Mouse (Mus musculus): ENCODE measurements around the gene Ngef. TPM values are rescaled to one million over a fixed set of nuclear protein-coding genes. Genes with fewer than 3 reads are reported as not detected.

The Ngef gene
- polyA plus RNA-seq, 1 experiment from 2014 or later: 8.6 TPM

DNA sequence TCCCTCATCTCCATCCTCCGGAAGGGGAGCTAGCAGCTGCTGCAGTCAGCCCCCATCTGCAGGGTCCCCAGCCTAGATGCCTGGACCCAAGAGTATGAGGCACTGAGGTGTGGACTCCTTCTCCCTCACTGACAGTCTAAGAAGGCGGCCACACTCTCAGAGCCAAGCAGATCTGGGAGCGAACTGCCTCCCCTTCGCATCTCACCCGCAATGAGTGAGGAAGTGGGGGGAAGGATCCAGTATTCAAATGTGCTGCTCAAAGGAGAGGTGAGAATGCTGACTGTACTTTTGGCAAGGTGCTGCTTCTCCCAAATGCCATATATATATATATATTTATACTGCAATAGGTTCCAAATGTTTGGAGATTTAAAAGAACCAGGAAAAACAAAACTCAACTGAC is 29.7 kb upstream of the Ngef start:
- ATAC-seq (no peak), DNase-seq (ENCODE audit: low read depth, low spot score) (no peak)

GRCm38 (mm10) chr1:87601801-87602200 is 28.1 kb upstream of the Ngef start:
- in situ Hi-C loops (cut with MboI; ENCODE audit: low pct_unique_long_range_greater_than_20kb): no loop called here
- no peaks in the 10 kb centered on the region for H3K27me3 ChIP-seq
- ChIA-PET CTCF (no interaction called here), POLR2A (no interaction called here)
- DNase-seq (ENCODE audit: low read depth, low spot score) (no peak), ATAC-seq (no peak)
- TF ChIP-seq CTCF (IDR thresholded peaks at IDR 0.05): no peak

More for the DNA sequence above, 29.7 kb upstream of the Ngef start:
- ChIA-PET POLR2A (no interaction called here), CTCF (no interaction called here)
- H3K27me3 ChIP-seq: no peaks in the 10 kb centered on the region
- in situ Hi-C loops (cut with MboI; ENCODE audit: low pct_unique_long_range_greater_than_20kb): no loop called here
- TF ChIP-seq CTCF (IDR thresholded peaks at IDR 0.05): no peak

DNA sequence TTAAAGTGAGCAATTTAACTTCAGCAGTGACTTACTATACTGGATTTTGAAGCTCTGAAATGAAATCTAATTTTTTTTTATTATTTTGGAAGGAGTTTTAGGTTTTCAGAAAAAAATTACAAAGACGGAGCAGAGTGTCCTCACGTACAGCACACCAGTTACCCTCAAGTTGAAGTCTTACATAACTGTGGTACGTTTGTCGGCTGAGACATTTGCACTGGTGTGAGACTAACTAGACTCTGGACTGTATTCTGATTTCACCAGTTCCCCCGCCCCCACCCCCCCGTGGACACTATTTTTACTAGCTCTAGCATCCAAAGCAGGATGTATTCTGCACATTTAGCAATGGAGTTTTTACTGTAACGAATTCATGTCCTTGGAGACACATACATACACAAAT is 26.9 kb upstream of the Ngef start:
- ATAC-seq: no peak
- ChIA-PET CTCF (interaction anchor here (0.9 kb wide), 1 partner anchor 23 kb away, joined by 3 read pairs; no protein-coding TSS in a partner anchor), POLR2A (interaction anchor here (0.6 kb wide), 1 partner anchor 26 kb away, joined by 3 read pairs; no protein-coding TSS in a partner anchor)
- in situ Hi-C loops (cut with MboI; ENCODE audit: low pct_unique_long_range_greater_than_20kb): no loop called here
- no peaks in the 10 kb centered on the region for H3K27me3 ChIP-seq
- no peak for TF ChIP-seq CTCF (IDR thresholded peaks at IDR 0.05)
- no peak for DNase-seq (ENCODE audit: low read depth, low spot score)

GRCm38 (mm10) chr1:87594671-87595070 is 21.0 kb upstream of the Ngef start:
- TF ChIP-seq CTCF (IDR thresholded peaks at IDR 0.05): no peak
- ChIA-PET CTCF (no interaction called here), POLR2A (interaction anchor here (1.0 kb wide), 1 partner anchor 28 kb away, joined by 3 read pairs; no protein-coding TSS in a partner anchor)
- ATAC-seq (no peak), DNase-seq (ENCODE audit: low read depth, low spot score) (no peak)
- no peaks in the 10 kb centered on the region for H3K27me3 ChIP-seq
- in situ Hi-C loops (cut with MboI; ENCODE audit: low pct_unique_long_range_greater_than_20kb): no loop called here

GRCm38 (mm10) chr1:87594261-87594660 is 20.6 kb upstream of the Ngef start:
- DNase-seq (ENCODE audit: low read depth, low spot score) (no peak), ATAC-seq (no peak)
- ChIA-PET CTCF (no interaction called here), POLR2A (interaction anchor here (1.0 kb wide), 1 partner anchor 29 kb away, joined by 3 read pairs; no protein-coding TSS in a partner anchor)
- no peaks in the 10 kb centered on the region for H3K27me3 ChIP-seq
- TF ChIP-seq CTCF (IDR thresholded peaks at IDR 0.05): no peak
- in situ Hi-C loops (cut with MboI; ENCODE audit: low pct_unique_long_range_greater_than_20kb): no loop called here

- H3K27me3 ChIP-seq: no peaks in the 10 kb centered on the region
- ATAC-seq (no peak), DNase-seq (ENCODE audit: low read depth, low spot score) (no peak)
- in situ Hi-C loops (cut with MboI; ENCODE audit: low pct_unique_long_range_greater_than_20kb): no loop called here
- ChIA-PET POLR2A (no interaction called here), CTCF (interaction anchor here (1.0 kb wide), 1 partner anchor 30 kb away, joined by 3 read pairs; no protein-coding TSS in a partner anchor)
- TF ChIP-seq CTCF (IDR thresholded peaks at IDR 0.05): no peak
Observed at GRCm38 (mm10) chr1:87589980-87590379, 16.3 kb upstream of the Ngef start.

DNA sequence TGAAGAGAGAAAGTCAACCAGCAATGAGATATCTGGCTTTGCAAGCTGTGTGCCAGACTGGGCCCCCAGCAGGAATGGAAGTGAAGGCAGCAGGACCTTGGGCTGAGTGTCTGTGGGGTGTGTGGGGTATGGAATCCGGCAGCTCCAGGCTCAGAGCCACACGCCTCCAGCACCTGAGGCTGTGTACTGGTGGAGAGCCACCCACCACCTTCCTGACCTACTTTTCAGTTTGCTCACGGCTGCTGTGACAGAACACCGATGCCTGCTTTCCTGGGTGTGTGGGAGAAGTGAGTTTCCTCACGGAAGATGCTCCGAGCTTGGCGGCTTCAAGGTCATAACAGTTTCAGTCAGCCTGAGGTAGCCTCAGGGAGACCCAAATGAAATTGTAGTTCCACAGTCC is 15.5 kb upstream of the Ngef start:
- ChIA-PET POLR2A (no interaction called here), CTCF (no interaction called here)
- no peak for TF ChIP-seq CTCF (IDR thresholded peaks at IDR 0.05)
- in situ Hi-C loops (cut with MboI; ENCODE audit: low pct_unique_long_range_greater_than_20kb): no loop called here
- no peaks in the 10 kb centered on the region for H3K27me3 ChIP-seq
- no peak for DNase-seq (ENCODE audit: low read depth, low spot score)
- no peak for ATAC-seq

- no peak for ATAC-seq
- in situ Hi-C loops (cut with MboI; ENCODE audit: low pct_unique_long_range_greater_than_20kb): no loop called here
- H3K27me3 ChIP-seq: no peaks in the 10 kb centered on the region
- CTCF ChIA-PET: no interaction called here
- DNase-seq (ENCODE audit: low read depth, low spot score): no peak
- no peak for TF ChIP-seq CTCF (IDR thresholded peaks at IDR 0.05)
- POLR2A ChIA-PET: no interaction called here
Observed at GRCm38 (mm10) chr1:87580824-87581223, 7.2 kb upstream of the Ngef start.

- POLR2A ChIA-PET: no interaction called here
- no peak for TF ChIP-seq CTCF (IDR thresholded peaks at IDR 0.05)
- CTCF ChIA-PET: no interaction called here
- no peak for DNase-seq (ENCODE audit: low read depth, low spot score)
- H3K27me3 ChIP-seq: no peaks in the 10 kb centered on the region
- in situ Hi-C loops (cut with MboI; ENCODE audit: low pct_unique_long_range_greater_than_20kb): no loop called here
- ATAC-seq: no peak
Observed at GRCm38 (mm10) chr1:87578965-87579364, 5.3 kb upstream of the Ngef start.

DNA sequence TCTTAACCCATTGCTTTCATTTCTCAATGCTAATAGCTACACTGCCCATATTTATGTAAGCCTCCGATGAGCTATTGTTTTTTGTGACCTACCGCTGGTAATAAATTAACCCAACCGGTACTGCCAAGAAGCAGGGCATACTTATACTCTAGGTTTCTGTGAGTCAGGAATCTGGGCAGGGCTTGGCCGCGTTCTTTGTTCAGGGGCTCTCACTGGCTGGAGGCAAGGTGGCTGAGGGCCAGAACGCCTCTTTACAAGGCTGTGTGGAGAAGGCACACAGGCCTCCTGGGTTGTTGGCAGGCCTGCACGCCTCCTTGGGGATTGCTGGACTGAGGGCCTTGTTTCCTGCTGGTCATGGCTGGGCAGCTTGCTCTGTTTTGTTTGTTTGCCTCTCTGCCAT is 1.1 kb upstream of the Ngef start:
- TF ChIP-seq CTCF (IDR thresholded peaks at IDR 0.05): no peak
- CTCF ChIA-PET: interaction anchor here (1.1 to 1.5 kb wide), 3 partner anchors 34 to 49 kb away, joined by 3 read pairs; no protein-coding TSS in a partner anchor
- in situ Hi-C loops (cut with MboI; ENCODE audit: low pct_unique_long_range_greater_than_20kb): no loop called here
- DNase-seq (ENCODE audit: low read depth, low spot score): peak; percentile 90
- ATAC-seq: peak; percentile 90
- POLR2A ChIA-PET: interaction anchor here (0.6 kb wide), 1 partner anchor 26 kb away, joined by 3 read pairs; no protein-coding TSS in a partner anchor
- H3K27me3 ChIP-seq: no peaks in the 10 kb centered on the region

GRCm38 (mm10) chr1:87574353-87574752 is 683 bp upstream of the Ngef start:
- TF ChIP-seq CTCF (IDR thresholded peaks at IDR 0.05): no peak
- H3K27me3 ChIP-seq: no peaks in the 10 kb centered on the region
- peak; percentile 25 for ATAC-seq
- in situ Hi-C loops (cut with MboI; ENCODE audit: low pct_unique_long_range_greater_than_20kb): no loop called here
- POLR2A ChIA-PET: interaction anchor here (0.5 to 0.7 kb wide), 3 partner anchors 19 to 1104 kb away, joined by 3 to 7 read pairs (median 3); no protein-coding TSS in a partner anchor
- CTCF ChIA-PET: interaction anchor here (1.1 kb wide), 2 partner anchors 48 kb away, joined by 3 read pairs; no protein-coding TSS in a partner anchor
- no peak for DNase-seq (ENCODE audit: low read depth, low spot score)

- ATAC-seq: no peak
- ChIA-PET POLR2A (interaction anchor here (0.8 kb wide), 1 partner anchor 13 kb away, joined by 4 read pairs; no protein-coding TSS in a partner anchor), CTCF (interaction anchor here (1.4 kb wide), 1 partner anchor 31 kb away, joined by 3 read pairs; no protein-coding TSS in a partner anchor)
- in situ Hi-C loops (cut with MboI; ENCODE audit: low pct_unique_long_range_greater_than_20kb): no loop called here
- no peaks in the 10 kb centered on the region for H3K27me3 ChIP-seq
- no peak for TF ChIP-seq CTCF (IDR thresholded peaks at IDR 0.05)
- DNase-seq (ENCODE audit: low read depth, low spot score): no peak
Observed at GRCm38 (mm10) chr1:87573261-87573660, 409 bp downstream of the Ngef start.
